Mouse (Mus musculus): ENCODE measurements around the gene Hmox2.
"Not testable (repeated sequence)": the region's sequence is repeated elsewhere in the genome, so short reads cannot be mapped to it uniquely, and the experiment has no call there.

The Hmox2 gene

GRCm38 (mm10) chr16:4725266-4725665 is 895 bp upstream of the Hmox2 start:
- no peak for DNase-seq (ENCODE audit: low spot score)

- DNase-seq (ENCODE audit: low spot score), result no peak
These were observed 467 bp downstream of the Hmox2 start for GRCm38 (mm10) chr16:4726528-4727128.

GRCm38 (mm10) chr16:4727526-4727925 is 1.4 kb downstream of the Hmox2 start:
- no peak for DNase-seq (ENCODE audit: low spot score)

- no peak for DNase-seq (ENCODE audit: low spot score)
These were observed 1.8 kb downstream of the Hmox2 start for GRCm38 (mm10) chr16:4727963-4728362.

GRCm38 (mm10) chr16:4730776-4731358 is 4.7 kb downstream of the Hmox2 start:
- no peak for DNase-seq (ENCODE audit: low spot score)

- DNase-seq (ENCODE audit: low spot score), result no peak
These were observed 10.1 kb downstream of the Hmox2 start for GRCm38 (mm10) chr16:4736262-4736661.

GRCm38 (mm10) chr16:4739994-4740393 is 13.8 kb downstream of the Hmox2 start:
- no peak for DNase-seq (ENCODE audit: low spot score)

- no peak for DNase-seq (ENCODE audit: low spot score)
These were observed 16.0 kb downstream of the Hmox2 start for GRCm38 (mm10) chr16:4742186-4742585.

- DNase-seq (ENCODE audit: low spot score), result no peak
These were observed 26.0 kb downstream of the Hmox2 start for GRCm38 (mm10) chr16:4752155-4752554.

- no peak for DNase-seq (ENCODE audit: low spot score)
These were observed 27.9 kb downstream of the Hmox2 start for GRCm38 (mm10) chr16:4754045-4754444.

- DNase-seq (ENCODE audit: low spot score), result not testable (repeated sequence)
These were observed 30.6 kb downstream of the Hmox2 start for GRCm38 (mm10) chr16:4756660-4757335.

GRCm38 (mm10) chr16:4762437-4762836 is 36.3 kb downstream of the Hmox2 start:
- no peak for DNase-seq (ENCODE audit: low spot score)

- peak; percentile 41 for DNase-seq (ENCODE audit: low spot score)
These were observed 37.1 kb downstream of the Hmox2 start for GRCm38 (mm10) chr16:4763276-4763675.

GRCm38 (mm10) chr16:4765852-4766251 is 39.7 kb downstream of the Hmox2 start:
- no peak for DNase-seq (ENCODE audit: low spot score)

GRCm38 (mm10) chr16:4767012-4767790 is 41.0 kb downstream of the Hmox2 start:
- DNase-seq (ENCODE audit: low spot score), result no peak

- DNase-seq (ENCODE audit: low spot score), result no peak
These were observed 42.6 kb downstream of the Hmox2 start for GRCm38 (mm10) chr16:4768719-4769118.

GRCm38 (mm10) chr16:4773289-4773970 is 47.3 kb downstream of the Hmox2 start:
- no peak for DNase-seq (ENCODE audit: low spot score)

GRCm38 (mm10) chr16:4777171-4777904 is 51.2 kb downstream of the Hmox2 start:
- DNase-seq (ENCODE audit: low spot score), result no peak

- no peak for DNase-seq (ENCODE audit: low spot score)
These were observed 51.9 kb downstream of the Hmox2 start for GRCm38 (mm10) chr16:4777905-4778609.

GRCm38 (mm10) chr16:4778940-4779339 is 52.8 kb downstream of the Hmox2 start:
- DNase-seq (ENCODE audit: low spot score), result no peak
